Mouse (Mus musculus) midbrain, postnatal 0 days (tissue): ENCODE measurements around the gene Tmod2. TPM values are rescaled to one million over a fixed set of nuclear protein-coding genes. Genes with fewer than 3 reads are reported as not detected.
A peak's percentile ranks its signal among the peaks of the same experiment; 100 is the strongest.

Experiments
- ATAC-seq: fragments of 200-750 bp; cut with Nextera tagmentation; 2 replicates; pipeline ENCODE4 v1.8.0; 2017; ENCODE audit warnings: moderate number of reproducible peaks, mild to moderate bottlenecking, moderate TSS enrichment, moderate library complexity; ENCODE audit not compliant: low FRiP score
- DNase-seq: peaks from one replicate; pipeline ENCODE4 v3.0.0-alpha.2; 2015; ENCODE audit warnings: low spot score
- H3K27ac ChIP-seq: fragments of 300-500 bp; sonication (generic); 2 replicates; pipeline ENCODE4 v1.5.1; 2014; ENCODE audit warnings: low read depth, mild to moderate bottlenecking, low read length, mixed read lengths
- H3K27me3 ChIP-seq: fragments of 300-500 bp; sonication (generic); 2 replicates; pipeline ENCODE4 v1.6.1; 2014; ENCODE audit warnings: low read length, control low read depth, mixed read lengths; ENCODE audit not compliant: insufficient read depth
- H3K36me3 ChIP-seq: fragments of 300-500 bp; sonication (generic); 2 replicates; pipeline ENCODE4 v1.6.1; 2014; ENCODE audit warnings: low read length, control low read depth, mixed read lengths; ENCODE audit not compliant: insufficient read depth
- H3K4me1 ChIP-seq: fragments of 300-500 bp; sonication (generic); 2 replicates; pipeline ENCODE4 v1.6.1; 2014; ENCODE audit warnings: mild to moderate bottlenecking, control low read depth, antibody characterized with exemption, low read length, mixed read lengths; ENCODE audit not compliant: insufficient read depth
- H3K4me2 ChIP-seq: fragments of 300-500 bp; sonication (generic); 2 replicates; pipeline ENCODE4 v1.6.1; 2014; ENCODE audit warnings: low read depth, mild to moderate bottlenecking, low read length, mixed read lengths; ENCODE audit not compliant: poor library complexity, severe bottlenecking
- H3K4me3 ChIP-seq: fragments of 300-500 bp; sonication (generic); 2 replicates; pipeline ENCODE4 v1.5.1; 2014; ENCODE audit warnings: low read depth, mild to moderate bottlenecking, low read length, moderate library complexity
- H3K9ac ChIP-seq: fragments of 300-500 bp; sonication (generic); replicated peaks from 2 replicates; pipeline ENCODE4 v1.6.1; 2014; ENCODE audit warnings: mild to moderate bottlenecking, low read length, moderate library complexity, mixed read lengths; ENCODE audit not compliant: poor library complexity, severe bottlenecking
- H3K9me3 ChIP-seq: fragments of 300-500 bp; sonication (generic); 2 replicates; pipeline ENCODE4 v1.6.1; 2016; ENCODE audit warnings: low read length, control low read depth
- CTCF ChIP-seq: IDR thresholded peaks from 2 replicates; pipeline ENCODE4 v1.5.1; 2016; ENCODE audit warnings: antibody characterized with exemption, mild to moderate bottlenecking
- WGBS: fragments of 180-500 bp; shearing (Covaris S2); extraction: QIAGEN DNeasy Blood & Tissue Kit; methylation state at CpG from one replicate; pipeline ENCODE4 v1.1.7; 2014; 5-methylcytosine and 5-hydroxymethylcytosine counted together
- polyA plus RNA-seq: library from polyadenylated mRNA; unstranded; fragments of >200 nt; fragmentation: Nextera tagmentation; extraction: Ambion mirVana; gene quantifications from 2 replicates; pipeline ENCODE4 v1.2.1, GENCODE M21; 2015
- total RNA-seq: library from RNA; depleted of rRNA; stranded (reverse); fragments of >200 nt; gene quantifications from 2 replicates; pipeline ENCODE4 v1.2.3, GENCODE M21; 2014; rRNA removed

Tmod2 gene
- total and polyA plus RNA-seq, 2 experiments from 2014 or later, result 168 to 434 TPM

- DNase-seq (peak; percentile 71), ATAC-seq (no peak)
- no peak overlapping the region for H3K27ac ChIP-seq
- no peak overlapping the region for H3K4me2 ChIP-seq
- no peaks in the 10 kb centered on the region for H3K9me3 ChIP-seq
- H3K4me3 ChIP-seq, result no peak overlapping the region
- WGBS, result 55% methylated on average over 4 of the region's 4 CpGs
- no peaks in the 10 kb centered on the region for H3K27me3 ChIP-seq
- H3K9ac ChIP-seq, result no peak overlapping the region
- no peaks in the 10 kb centered on the region; the same call in 1 of the 2 replicates for H3K36me3 ChIP-seq
- H3K4me1 ChIP-seq, result no peaks in the 10 kb centered on the region
- peak; percentile 79 for TF ChIP-seq CTCF
These were observed 89.3 kb downstream of the Tmod2 start for GRCm38 (mm10) chr9:75521788-75522187.

- H3K9me3 ChIP-seq, result no peaks in the 10 kb centered on the region
- no peaks in the 10 kb centered on the region for H3K27me3 ChIP-seq
- no peak overlapping the region for H3K4me3 ChIP-seq
- 94% methylated on average over 8 of the region's 8 CpGs for WGBS
- no peak for DNase-seq
- ATAC-seq, result no peak
- H3K36me3 ChIP-seq, result no peaks in the 10 kb centered on the region; the same call in 1 of the 2 replicates
- no peak for TF ChIP-seq CTCF
- H3K27ac ChIP-seq, result no peak overlapping the region
- H3K9ac ChIP-seq, result no peak overlapping the region
- no peak overlapping the region for H3K4me2 ChIP-seq
- no peaks in the 10 kb centered on the region for H3K4me1 ChIP-seq
These were observed 90.2 kb downstream of the Tmod2 start for GRCm38 (mm10) chr9:75520940-75521339.

GRCm38 (mm10) chr9:75517751-75518150 lies 93.4 kb downstream of the Tmod2 start:
- TF ChIP-seq CTCF, result no peak
- DNase-seq (no peak), ATAC-seq (no peak)
- Histone ChIP-seq H3K27ac (no peak overlapping the region), H3K9ac (no peak overlapping the region), H3K27me3 (no peaks in the 10 kb centered on the region), H3K9me3 (no peaks in the 10 kb centered on the region), H3K36me3 (no peaks in the 10 kb centered on the region; the same call in 1 of the 2 replicates), H3K4me2 (no peak overlapping the region), H3K4me1 (no peaks in the 10 kb centered on the region), H3K4me3 (no peak overlapping the region)
- 74% methylated on average over 3 of the region's 3 CpGs for WGBS

Other genes starting within 250 kb of the Tmod2 start
- gene Mapk6, start 201.3 kb downstream of the Tmod2 start, total RNA-seq, result 164 and 181 TPM in 2 replicates
- gene Mapk6, start 201.3 kb downstream of the Tmod2 start, polyA plus RNA-seq, result 103 and 109 TPM in 2 replicates
- 27.7 and 27.8 TPM in 2 replicates for gene Leo1, start 169.8 kb downstream of the Tmod2 start, total RNA-seq
- gene Leo1, start 169.8 kb downstream of the Tmod2 start, polyA plus RNA-seq, result 43.0 and 45.0 TPM in 2 replicates
- 35.8 and 45.4 TPM in 2 replicates for gene Tmod3, start 51.7 kb downstream of the Tmod2 start, total RNA-seq
- gene Tmod3, start 51.7 kb downstream of the Tmod2 start, polyA plus RNA-seq, result 64.0 and 65.5 TPM in 2 replicates
- gene Lysmd2, start 14.4 kb upstream of the Tmod2 start, total RNA-seq, result 29.2 and 32.4 TPM in 2 replicates
- gene Lysmd2, start 14.4 kb upstream of the Tmod2 start, polyA plus RNA-seq, result 33.6 and 39.4 TPM in 2 replicates
- 115 and 126 TPM in 2 replicates for gene Scg3, start 72.7 kb upstream of the Tmod2 start, total RNA-seq
- 125 and 139 TPM in 2 replicates for gene Scg3, start 72.7 kb upstream of the Tmod2 start, polyA plus RNA-seq
- gene Bmp5, start 164.0 kb upstream of the Tmod2 start, total RNA-seq, result 2.8 and 3.0 TPM in 2 replicates
- 2.5 and 3.1 TPM in 2 replicates for gene Bmp5, start 164.0 kb upstream of the Tmod2 start, polyA plus RNA-seq